21 mouse cellular contexts compared by ENCODE assay signal in genomic region chr11:118332376-118332775, GRCm38 (mm10). TPM values are rescaled to one million over a fixed set of nuclear protein-coding genes. Genes with fewer than 3 reads are reported as not detected.
DNase-seq lines count a peak whose midpoint lies in the region; ATAC-seq and TF ChIP-seq lines count a peak whose summit lies in the region.
"Had no signal": no experiment of that assay in that cellular context is flagged by ENCODE, and none has a peak within 500 bp of the region (broad histone marks: within the 10 kb centered on the region; RNA-seq: fewer than 3 reads in every experiment).

No protein-coding gene starts in this region.

- H3K27ac ChIP-seq in heart, adult 2 months, result peak overlapping the region; percentile 36; the same call in 1 of the 2 replicates
- H3K27ac ChIP-seq in heart, embryonic 11.5 days (ENCODE audit: low read depth, low read length), result no peak overlapping the region
- H3K27ac ChIP-seq: forebrain, embryonic 15.5 days; hindbrain, embryonic 13.5 days; intestine, embryonic 15.5 days; neural tube, embryonic 12.5 days had no signal

- ATAC-seq in heart, embryonic 11.5 days (replicated peaks; ENCODE audit: insufficient number of reproducible peaks, low FRiP score, low TSS enrichment), result no peak
- ATAC-seq: CD4-positive, CD25-positive, alpha-beta regulatory T cell, adult 4 months; forebrain, embryonic 15.5 days; intestine, embryonic 15.5 days; liver, postnatal 0 days had no signal

- TF ChIP-seq EP300 in heart, adult 2 months (IDR thresholded peaks at IDR 0.05; ENCODE audit: insufficient read depth, low read depth, low read length), result peak; percentile 65; the same call in 1 of the 2 replicates

- H3K36me3 ChIP-seq in heart, adult 2 months (ENCODE audit: control insufficient read depth, insufficient read depth, low read length), result no peaks in the 10 kb centered on the region
- H3K36me3 ChIP-seq in heart, embryonic 11.5 days (ENCODE audit: control insufficient read depth, insufficient read depth, low read length), result peaks cover 5% of the 10 kb centered on the region; the same call in 1 of the 2 replicates
- H3K36me3 ChIP-seq: G1E; intestine, embryonic 15.5 days had no signal

- DNase-seq in adrenal gland, adult (ENCODE audit: inconsistent age in 2 of 2, low spot score in 1 of 2), result peak; percentile 46 to 69
- no peak for DNase-seq in adrenal gland, adult 2 months
- peak; percentile 56 to 60 for DNase-seq in heart, adult 2 months
- peak; percentile 43 for DNase-seq in ovary, adult 18-20 months (ENCODE audit: low spot score)
- DNase-seq in ovary, postnatal 14 days (ENCODE audit: low spot score), result no peak
- no peak for DNase-seq in embryo, embryonic 11 days
- no peak for DNase-seq in left cerebral cortex, postnatal 25 days (ENCODE audit: low spot score in 2 of 2)
- DNase-seq: cerebellum, adult 11 months; cerebellum, postnatal 14 days; kidney, postnatal 10 days; liver; liver, postnatal 0 days; retina, postnatal 1 day had no signal

- TF ChIP-seq CTCF in heart, adult 2 months (IDR thresholded peaks at IDR 0.05), result no peak

- H3K4me1 ChIP-seq in heart, adult 2 months (ENCODE audit: control insufficient read depth, insufficient read depth, low read length), result peaks cover 9% of the 10 kb centered on the region
- peaks cover 2% of the 10 kb centered on the region for H3K4me1 ChIP-seq in heart, embryonic 11.5 days (ENCODE audit: control insufficient read depth, insufficient read depth, low read length)

- H3K9ac ChIP-seq in heart, adult 2 months (ENCODE audit: low read depth, low read length), result no peak overlapping the region
- H3K9ac ChIP-seq in heart, embryonic 11.5 days (ENCODE audit: low read depth, low read length), result no peak overlapping the region
- H3K9ac ChIP-seq: forebrain, embryonic 15.5 days; hindbrain, embryonic 13.5 days; intestine, embryonic 15.5 days; liver, postnatal 0 days; neural tube, embryonic 12.5 days had no signal

- no peaks in the 10 kb centered on the region for H3K9me3 ChIP-seq in heart, embryonic 11.5 days (replicated peaks; ENCODE audit: control insufficient read depth, low read length)
- H3K9me3 ChIP-seq: forebrain, embryonic 15.5 days; G1E; hindbrain, embryonic 13.5 days; intestine, embryonic 15.5 days; neural tube, embryonic 12.5 days had no signal

- H3K79me2 ChIP-seq in heart, adult 2 months (replicated peaks; ENCODE audit: control insufficient read depth, insufficient read depth, low read length), result no peaks in the 10 kb centered on the region

- TF ChIP-seq POLR2A in heart, adult 2 months (IDR thresholded peaks at IDR 0.05; ENCODE audit: insufficient read depth, low read depth, low read length), result no peak

- no peak overlapping the region for H3K4me3 ChIP-seq in heart, adult 2 months
- no peak overlapping the region for H3K4me3 ChIP-seq in heart, embryonic 11.5 days (ENCODE audit: low read depth, low read length)
- H3K4me3 ChIP-seq: forebrain, embryonic 15.5 days; hindbrain, embryonic 13.5 days; intestine, embryonic 15.5 days; neural tube, embryonic 12.5 days had no signal

- 72% methylated on average over 11 of the region's 11 CpGs for WGBS in heart, adult 2 months
- 89% methylated on average over 11 of the region's 11 CpGs for WGBS in heart, embryonic 11.5 days (ENCODE audit: insufficient replicate concordance)

- H3K4me2 ChIP-seq in heart, embryonic 11.5 days, result no peak overlapping the region
- H3K4me2 ChIP-seq: forebrain, embryonic 15.5 days; hindbrain, embryonic 13.5 days; intestine, embryonic 15.5 days; neural tube, embryonic 12.5 days had no signal

- no peaks in the 10 kb centered on the region for H3K27me3 ChIP-seq in heart, adult 2 months (ENCODE audit: control insufficient read depth, insufficient read depth, low read length)
- no peaks in the 10 kb centered on the region for H3K27me3 ChIP-seq in heart, embryonic 11.5 days (ENCODE audit: control insufficient read depth, insufficient read depth, low read length)
- H3K27me3 ChIP-seq: forebrain, embryonic 15.5 days; hindbrain, embryonic 13.5 days; intestine, embryonic 15.5 days; neural tube, embryonic 12.5 days had no signal

- intact Hi-C loops in heart, adult 2 months (cut with DNase I), result no loop called here
- intact Hi-C loops in left cerebral cortex, postnatal 25 days (cut with DNase I), result no loop called here

RNA-seq across cellular contexts. Expression of gene Cep295nl, which starts 9.9 kb away (rescaled TPM):
- under 1 TPM; 0.46 to 0.93 TPM for total RNA-seq in adrenal gland, adult 2 months (2021)
- polyA plus RNA-seq in adrenal gland, adult 2 months (2012; rRNA removed), result 0.12 TPM in 1 of 2 replicates, not detected in the other
- total RNA-seq in heart, adult 2 months (2021), result under 1 TPM; 0.32 to 0.65 TPM
- 0.15 and 0.18 TPM in 2 replicates for polyA plus RNA-seq in heart, adult 2 months (2012; rRNA removed)
- 0.18 and 0.31 TPM in 2 replicates for polyA plus RNA-seq in heart, embryonic 11.5 days (2014; fragmentation: Nextera tagmentation; extraction: Ambion mirVana)
- 1 to 10 TPM in 1 of 2 experiments, under 1 TPM in 1; 0.66 to 1.2 TPM for total RNA-seq in left cerebral cortex, postnatal 25 days (2021)
- polyA plus RNA-seq: forebrain, embryonic 15.5 days; G1E; small intestine, adult 2 months had no signal

RNA-seq across cellular contexts. Expression of gene Timp2, which starts 23.2 kb away (rescaled TPM):
- total RNA-seq in adrenal gland, adult 2 months (2021), result 100 to 1,000 TPM in 1 of 2 experiments, 10 to 100 TPM in 1; 89.7 to 198 TPM
- 79.4 and 126 TPM in 2 replicates for polyA plus RNA-seq in adrenal gland, adult 2 months (2012; rRNA removed)
- 100 to 1,000 TPM in 1 of 2 experiments, 10 to 100 TPM in 1; 99.2 to 109 TPM for total RNA-seq in heart, adult 2 months (2021)
- 98.9 and 121 TPM in 2 replicates for polyA plus RNA-seq in heart, adult 2 months (2012; rRNA removed)
- 46.0 and 50.8 TPM in 2 replicates for polyA plus RNA-seq in heart, embryonic 11.5 days (2014; fragmentation: Nextera tagmentation; extraction: Ambion mirVana)
- total RNA-seq in left cerebral cortex, postnatal 25 days (2021), result 100 to 1,000 TPM; 254 to 273 TPM
- total RNA-seq: G1E had no signal
- polyA plus RNA-seq: G1E had no signal

RNA-seq across cellular contexts. Expression of gene Usp36, which starts 42.3 kb away (rescaled TPM):
- total RNA-seq in adrenal gland, adult 2 months (2021), result 10 to 100 TPM; 18.7 to 26.2 TPM
- 21.4 and 22.4 TPM in 2 replicates for polyA plus RNA-seq in adrenal gland, adult 2 months (2012; rRNA removed)
- 10 to 100 TPM; 13.1 to 15.5 TPM for total RNA-seq in heart, adult 2 months (2021)
- 10.3 and 14.6 TPM in 2 replicates for polyA plus RNA-seq in heart, adult 2 months (2012; rRNA removed)
- 10.7 and 11.1 TPM in 2 replicates for polyA plus RNA-seq in heart, embryonic 11.5 days (2014; fragmentation: Nextera tagmentation; extraction: Ambion mirVana)
- 10 to 100 TPM; 23.5 to 29.6 TPM for total RNA-seq in left cerebral cortex, postnatal 25 days (2021)

Comparison
In these comparisons a context has a peak if more than half of its experiments do, and no peak if none do; other contexts are left out.
1. DNase-seq: peak in adrenal gland, adult (2 of 2), heart, adult 2 months (2 of 2) and ovary, adult 18-20 months (single experiment); none in adrenal gland, adult 2 months (single experiment), ovary, postnatal 14 days (single experiment), embryo, embryonic 11 days (single experiment) and left cerebral cortex, postnatal 25 days (0 of 2).